Mouse (Mus musculus): ENCODE measurements around the gene Aarsd1. TPM values are rescaled to one million over a fixed set of nuclear protein-coding genes. Genes with fewer than 3 reads are reported as not detected.
A peak's percentile ranks its signal among the peaks of the same experiment; 100 is the strongest.

The Aarsd1 gene
- polyA plus RNA-seq, 1 experiment from 2014 or later: 31.0 TPM

DNA sequence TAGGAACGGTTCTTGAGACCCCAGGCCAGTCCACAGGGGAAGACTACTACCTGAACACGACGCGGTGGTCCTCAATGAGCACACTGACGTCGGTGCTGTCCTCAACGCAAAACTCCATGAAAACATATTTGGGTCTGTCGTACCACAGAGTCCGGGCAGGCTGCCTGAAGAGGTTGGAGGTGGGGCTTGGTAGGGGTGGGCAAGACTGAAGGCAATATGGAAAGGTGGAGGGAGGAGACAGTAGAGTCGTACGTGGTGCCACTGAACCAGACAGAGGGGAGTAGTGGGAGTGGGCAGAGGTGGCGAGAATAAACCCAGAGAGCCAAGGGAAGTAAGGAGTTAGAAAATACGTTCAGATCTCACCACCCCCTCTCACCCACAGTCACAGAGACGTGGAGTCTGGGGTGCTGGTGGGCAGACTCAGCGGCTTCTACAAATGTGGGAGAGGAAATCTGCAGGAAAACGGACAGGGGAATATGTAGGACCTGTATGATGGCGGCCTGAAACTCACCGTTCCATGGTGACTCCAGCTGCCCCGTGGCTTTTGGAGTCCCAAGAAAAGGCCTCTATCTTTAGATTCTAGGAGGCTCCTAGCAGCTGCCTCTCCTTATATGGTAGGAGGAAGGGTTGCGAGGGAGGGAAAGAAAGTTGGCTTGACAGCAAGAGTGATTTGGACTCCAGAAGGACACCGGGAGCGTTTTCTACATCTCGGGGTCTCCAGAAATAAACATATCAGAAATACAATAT is 6.9 kb upstream of the Aarsd1 start, which contains the start of gene Gm27029:
Gene Gm27029 (minus strand): TSS at position 692 of the 747 bp plus-strand sequence.
- no peak for ATAC-seq (ENCODE audit: low read depth)
- Histone ChIP-seq H3K9me3 (replicated peaks; ENCODE audit: control insufficient read depth, low read length) (no peaks in the 10 kb centered on the region), H3K9ac (ENCODE audit: low read depth, low read length) (peak within 1 kb of the TSS; percentile 85), H3K4me3 (ENCODE audit: low read depth, low read length) (peak within 1 kb of the TSS; percentile 95), H3K27me3 (ENCODE audit: control insufficient read depth, insufficient read depth, low read depth, low read length) (no peaks in the 10 kb centered on the region), H3K36me3 (ENCODE audit: control insufficient read depth, insufficient read depth) (no peaks in the 10 kb centered on the region), H3K27ac (ENCODE audit: low read length) (peak within 1 kb of the TSS; percentile 80), H3K4me1 (ENCODE audit: control insufficient read depth, low read depth, low read length) (peaks cover 23% of the 10 kb centered on the region), H3K4me2 (ENCODE audit: low read depth, low read length) (peak within 1 kb of the TSS; percentile 95)
- 8% methylated on average over 23 of the region's 23 CpGs for WGBS (ENCODE audit: insufficient replicate concordance)

DNA sequence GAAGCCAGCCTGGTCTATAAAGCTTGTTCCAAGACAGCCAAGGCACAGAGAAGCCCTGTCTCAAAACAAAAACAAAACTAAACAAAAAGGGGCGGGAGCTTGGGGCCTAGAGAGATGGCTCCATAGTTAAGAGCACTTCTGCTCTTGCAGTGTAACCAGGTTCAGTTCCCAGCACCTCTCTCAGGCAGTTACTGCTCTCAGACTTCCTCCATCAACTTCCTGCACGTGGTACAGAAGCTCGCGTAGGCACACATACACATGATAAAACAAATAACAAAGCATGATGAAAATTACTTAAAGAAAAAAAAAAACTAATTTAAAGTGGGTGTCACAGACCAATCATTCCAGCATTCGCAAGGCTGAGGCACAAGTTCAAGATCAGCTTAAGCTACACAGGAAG is 2.7 kb upstream of the Aarsd1 start:
- Histone ChIP-seq H3K4me3 (ENCODE audit: low read depth, low read length) (no peak overlapping the region), H3K9me3 (replicated peaks; ENCODE audit: control insufficient read depth, low read length) (no peaks in the 10 kb centered on the region), H3K27me3 (ENCODE audit: control insufficient read depth, insufficient read depth, low read depth, low read length) (no peaks in the 10 kb centered on the region), H3K9ac (ENCODE audit: low read depth, low read length) (no peak overlapping the region), H3K4me1 (ENCODE audit: control insufficient read depth, low read depth, low read length) (peaks cover 18% of the 10 kb centered on the region), H3K4me2 (ENCODE audit: low read depth, low read length) (no peak overlapping the region), H3K27ac (ENCODE audit: low read length) (no peak overlapping the region), H3K36me3 (ENCODE audit: control insufficient read depth, insufficient read depth) (no peaks in the 10 kb centered on the region)
- WGBS (ENCODE audit: insufficient replicate concordance): 61% methylated on average over 5 of the region's 5 CpGs
- no peak for ATAC-seq (ENCODE audit: low read depth)

DNA sequence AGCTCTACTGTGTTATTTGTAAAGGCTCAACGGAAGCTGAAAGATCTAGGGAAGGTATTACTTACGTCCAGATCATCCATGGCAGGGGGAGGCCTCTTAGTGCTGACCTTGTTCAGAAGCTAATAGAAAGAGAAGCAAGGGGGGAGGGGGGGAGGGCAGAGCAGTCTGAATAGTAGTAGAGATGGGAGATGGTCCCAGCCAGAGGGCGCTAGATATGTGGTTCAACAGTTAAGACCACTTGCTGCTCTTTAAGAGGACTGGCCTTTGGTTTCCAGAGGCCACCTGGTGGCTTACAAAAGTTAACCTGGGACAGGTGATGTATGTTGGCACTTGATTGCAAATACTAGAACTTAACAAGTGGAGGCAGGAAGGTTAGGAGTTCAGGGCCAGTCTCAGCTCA is 2.2 kb upstream of the Aarsd1 start:
- no peaks in the 10 kb centered on the region for H3K36me3 ChIP-seq (ENCODE audit: control insufficient read depth, insufficient read depth)
- H3K27ac ChIP-seq (ENCODE audit: low read length): no peak overlapping the region
- no peaks in the 10 kb centered on the region for H3K9me3 ChIP-seq (replicated peaks; ENCODE audit: control insufficient read depth, low read length)
- H3K4me1 ChIP-seq (ENCODE audit: control insufficient read depth, low read depth, low read length): peaks cover 16% of the 10 kb centered on the region
- H3K4me2 ChIP-seq (ENCODE audit: low read depth, low read length): no peak overlapping the region
- no peak overlapping the region for H3K9ac ChIP-seq (ENCODE audit: low read depth, low read length)
- 42% methylated on average over 3 of the region's 3 CpGs for WGBS (ENCODE audit: insufficient replicate concordance)
- ATAC-seq (ENCODE audit: low read depth): no peak
- no peak overlapping the region for H3K4me3 ChIP-seq (ENCODE audit: low read depth, low read length)
- no peaks in the 10 kb centered on the region for H3K27me3 ChIP-seq (ENCODE audit: control insufficient read depth, insufficient read depth, low read depth, low read length)

DNA sequence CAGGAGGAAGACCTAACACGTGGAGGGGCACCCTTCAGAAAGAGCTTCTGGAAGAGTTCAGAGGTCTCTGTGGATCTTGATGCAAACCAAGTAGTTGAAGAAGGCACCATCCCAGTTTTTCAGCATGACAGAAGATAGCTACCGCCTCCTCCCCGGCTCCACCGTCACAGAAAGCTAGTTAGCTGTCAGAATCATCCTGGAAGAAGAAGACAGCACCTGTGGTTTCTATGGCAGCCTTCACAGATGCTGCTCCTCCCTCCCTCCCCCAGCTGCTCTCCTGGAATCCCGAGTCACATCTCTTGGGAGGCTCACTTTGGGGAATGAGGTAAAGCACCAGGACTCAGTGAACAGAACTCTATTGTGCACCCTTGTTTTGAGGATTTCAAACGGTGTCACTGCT is 1.6 kb upstream of the Aarsd1 start:
- Histone ChIP-seq H3K4me3 (ENCODE audit: low read depth, low read length) (no peak overlapping the region), H3K4me1 (ENCODE audit: control insufficient read depth, low read depth, low read length) (peaks cover 9% of the 10 kb centered on the region), H3K9me3 (replicated peaks; ENCODE audit: control insufficient read depth, low read length) (no peaks in the 10 kb centered on the region), H3K9ac (ENCODE audit: low read depth, low read length) (no peak overlapping the region), H3K36me3 (ENCODE audit: control insufficient read depth, insufficient read depth) (no peaks in the 10 kb centered on the region), H3K27me3 (ENCODE audit: control insufficient read depth, insufficient read depth, low read depth, low read length) (no peaks in the 10 kb centered on the region), H3K27ac (ENCODE audit: low read length) (no peak overlapping the region), H3K4me2 (ENCODE audit: low read depth, low read length) (no peak overlapping the region)
- ATAC-seq (ENCODE audit: low read depth): no peak
- 67% methylated on average over 6 of the region's 6 CpGs for WGBS (ENCODE audit: insufficient replicate concordance)

DNA sequence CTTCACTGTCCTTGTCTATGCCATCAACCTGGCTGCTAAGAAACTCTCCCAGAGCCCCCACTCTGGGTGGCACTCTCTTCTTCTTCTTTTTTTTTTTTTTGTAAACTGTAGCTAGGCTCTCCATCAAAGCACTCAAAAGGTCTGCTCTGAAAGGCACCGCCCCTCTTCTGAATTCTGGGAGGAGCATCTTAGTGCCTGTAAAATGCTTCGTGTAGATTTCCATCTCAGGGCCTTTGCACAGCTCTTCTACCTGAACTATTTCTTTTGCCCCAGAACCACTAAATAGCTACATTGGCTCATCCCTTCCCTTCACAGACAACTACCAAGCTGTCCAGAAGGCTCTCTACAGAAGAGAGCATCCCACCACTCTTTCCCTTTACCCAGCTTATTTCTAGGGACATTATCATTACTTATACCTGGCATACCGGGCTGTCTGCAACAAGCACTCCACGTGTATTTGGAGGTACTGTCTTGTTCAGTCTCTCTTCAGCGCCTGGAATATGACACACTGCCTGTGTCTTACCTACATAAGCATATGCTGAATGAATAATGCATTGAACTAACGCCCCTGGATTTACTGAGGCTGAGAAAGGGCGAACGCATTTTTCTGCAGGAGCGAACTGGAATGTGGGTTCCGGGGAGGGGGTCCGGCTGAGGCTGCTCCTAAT is 848 bp downstream of the Aarsd1 start:
- Histone ChIP-seq H3K9ac (ENCODE audit: low read depth, low read length) (peak overlapping the region; percentile 84), H3K4me1 (ENCODE audit: control insufficient read depth, low read depth, low read length) (peaks cover 8% of the 10 kb centered on the region), H3K4me2 (ENCODE audit: low read depth, low read length) (peak overlapping the region; percentile 85), H3K4me3 (ENCODE audit: low read depth, low read length) (peak overlapping the region; percentile 88), H3K9me3 (replicated peaks; ENCODE audit: control insufficient read depth, low read length) (no peaks in the 10 kb centered on the region), H3K27ac (ENCODE audit: low read length) (peak overlapping the region; percentile 32; the same call in 1 of the 2 replicates), H3K36me3 (ENCODE audit: control insufficient read depth, insufficient read depth) (peaks cover 3% of the 10 kb centered on the region), H3K27me3 (ENCODE audit: control insufficient read depth, insufficient read depth, low read depth, low read length) (no peaks in the 10 kb centered on the region)
- peak; percentile 46; the same call in 1 of the 2 replicates for ATAC-seq (ENCODE audit: low read depth)
- WGBS (ENCODE audit: insufficient replicate concordance): under 1% methylated on average over 11 of the region's 11 CpGs

DNA sequence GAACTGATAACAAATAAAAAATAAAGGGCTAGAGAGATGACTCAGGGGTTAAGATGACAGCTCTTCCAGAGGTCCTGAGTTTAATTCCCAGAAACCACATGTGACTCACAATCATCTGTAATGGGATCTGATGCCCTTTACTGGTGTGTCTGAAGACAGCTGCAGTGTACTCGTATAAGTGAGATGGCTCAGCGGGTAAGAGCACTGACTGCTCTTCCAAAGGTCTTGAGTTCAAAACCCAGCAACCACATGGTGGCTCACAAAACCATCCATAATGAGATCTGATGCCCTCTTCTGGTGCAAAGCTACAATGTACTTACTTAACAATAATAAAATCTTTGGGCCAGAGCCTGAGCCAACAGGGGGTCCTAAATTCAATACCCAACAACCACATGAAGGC is 2.1 kb downstream of the Aarsd1 start:
- H3K4me3 ChIP-seq (ENCODE audit: low read depth, low read length): no peak overlapping the region
- no peaks in the 10 kb centered on the region for H3K27me3 ChIP-seq (ENCODE audit: control insufficient read depth, insufficient read depth, low read depth, low read length)
- WGBS (ENCODE audit: insufficient replicate concordance): 75% methylated on average over 2 of the region's 2 CpGs
- peaks cover 6% of the 10 kb centered on the region for H3K36me3 ChIP-seq (ENCODE audit: control insufficient read depth, insufficient read depth)
- H3K4me1 ChIP-seq (ENCODE audit: control insufficient read depth, low read depth, low read length): peaks cover 8% of the 10 kb centered on the region
- H3K9ac ChIP-seq (ENCODE audit: low read depth, low read length): no peak overlapping the region
- no peaks in the 10 kb centered on the region for H3K9me3 ChIP-seq (replicated peaks; ENCODE audit: control insufficient read depth, low read length)
- ATAC-seq (ENCODE audit: low read depth): no peak
- no peak overlapping the region for H3K27ac ChIP-seq (ENCODE audit: low read length)
- H3K4me2 ChIP-seq (ENCODE audit: low read depth, low read length): no peak overlapping the region

DNA sequence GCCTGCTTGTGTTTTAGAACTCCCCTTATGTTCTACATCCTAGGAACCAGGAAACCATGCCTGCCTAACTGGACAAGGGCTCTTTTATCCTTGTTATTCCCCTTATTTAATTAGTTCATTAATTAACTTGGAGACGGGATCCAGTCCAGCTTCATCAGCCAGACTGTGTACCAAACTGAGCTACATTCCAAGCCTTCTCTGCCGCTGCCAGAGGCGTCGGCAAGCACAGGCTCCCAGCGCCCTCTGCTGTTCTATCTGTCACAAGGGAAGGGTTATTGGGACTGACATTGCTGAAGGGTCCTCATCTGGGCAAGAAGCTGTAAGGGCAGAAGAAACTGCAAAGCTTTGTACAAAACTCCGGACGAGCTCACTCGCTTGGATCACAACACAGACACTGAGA is 22.3 kb downstream of the Aarsd1 start:
- H3K9me3 ChIP-seq (replicated peaks; ENCODE audit: control insufficient read depth, low read length): no peaks in the 10 kb centered on the region
- no peak overlapping the region for H3K4me3 ChIP-seq (ENCODE audit: low read depth, low read length)
- H3K27me3 ChIP-seq (ENCODE audit: control insufficient read depth, insufficient read depth, low read depth, low read length): no peaks in the 10 kb centered on the region
- no peak overlapping the region for H3K9ac ChIP-seq (ENCODE audit: low read depth, low read length)
- H3K4me1 ChIP-seq (ENCODE audit: control insufficient read depth, low read depth, low read length): no peaks in the 10 kb centered on the region
- H3K4me2 ChIP-seq (ENCODE audit: low read depth, low read length): no peak overlapping the region
- no peak overlapping the region for H3K27ac ChIP-seq (ENCODE audit: low read length)
- WGBS (ENCODE audit: insufficient replicate concordance): 3% methylated on average over 8 of the region's 8 CpGs
- H3K36me3 ChIP-seq (ENCODE audit: control insufficient read depth, insufficient read depth): no peaks in the 10 kb centered on the region
- ATAC-seq (ENCODE audit: low read depth): no peak

DNA sequence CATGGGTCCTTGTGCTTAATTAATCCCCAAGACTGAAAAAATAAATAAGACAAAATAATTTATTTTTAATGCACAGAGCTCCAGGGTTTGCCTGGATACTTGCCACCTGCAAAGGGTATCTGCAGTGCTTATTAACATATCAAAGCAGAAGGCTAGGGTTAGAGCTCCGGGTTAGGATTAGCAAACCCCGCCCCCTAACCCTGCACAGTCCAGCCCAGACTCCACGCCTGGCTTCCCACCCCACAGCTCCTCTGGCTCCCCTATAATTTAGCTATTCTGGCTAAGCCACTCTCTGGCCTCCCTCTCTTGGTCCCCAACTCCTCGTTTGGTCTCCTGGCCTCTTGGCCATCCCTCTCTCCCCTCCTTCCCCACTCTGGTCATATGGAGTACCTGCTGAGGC is 35.6 kb downstream of the Aarsd1 start:
- no peaks in the 10 kb centered on the region for H3K4me1 ChIP-seq (ENCODE audit: control insufficient read depth, low read depth, low read length)
- no peak overlapping the region for H3K9ac ChIP-seq (ENCODE audit: low read depth, low read length)
- no peak overlapping the region for H3K4me2 ChIP-seq (ENCODE audit: low read depth, low read length)
- no peaks in the 10 kb centered on the region for H3K27me3 ChIP-seq (ENCODE audit: control insufficient read depth, insufficient read depth, low read depth, low read length)
- H3K27ac ChIP-seq (ENCODE audit: low read length): no peak overlapping the region
- ATAC-seq (ENCODE audit: low read depth): no peak
- no peaks in the 10 kb centered on the region for H3K36me3 ChIP-seq (ENCODE audit: control insufficient read depth, insufficient read depth)
- no peak overlapping the region for H3K4me3 ChIP-seq (ENCODE audit: low read depth, low read length)
- H3K9me3 ChIP-seq (replicated peaks; ENCODE audit: control insufficient read depth, low read length): no peaks in the 10 kb centered on the region
- WGBS (ENCODE audit: insufficient replicate concordance): 34% methylated on average over 4 of the region's 4 CpGs

DNA sequence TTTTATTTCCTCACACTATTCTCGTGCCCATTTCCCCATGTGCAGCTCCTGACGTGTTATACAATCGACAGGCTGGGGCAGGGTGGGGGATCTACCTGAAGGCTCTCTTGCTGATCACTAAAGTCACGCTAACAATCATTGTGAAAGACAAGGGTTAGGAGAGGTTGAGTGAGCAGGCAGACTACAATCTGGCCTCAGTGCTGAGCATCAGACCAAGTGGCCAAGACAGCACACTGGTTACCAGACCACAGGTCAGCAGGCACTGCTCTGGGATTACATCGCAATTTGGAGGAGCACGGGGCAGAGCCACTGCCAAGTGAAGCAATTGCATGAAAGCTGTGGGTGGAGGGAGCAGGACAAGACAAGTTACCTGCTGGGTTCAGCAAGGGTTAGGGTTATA is 38.5 kb downstream of the Aarsd1 start:
- Histone ChIP-seq H3K9me3 (replicated peaks; ENCODE audit: control insufficient read depth, low read length) (no peaks in the 10 kb centered on the region), H3K9ac (ENCODE audit: low read depth, low read length) (no peak overlapping the region), H3K36me3 (ENCODE audit: control insufficient read depth, insufficient read depth) (no peaks in the 10 kb centered on the region), H3K4me1 (ENCODE audit: control insufficient read depth, low read depth, low read length) (no peaks in the 10 kb centered on the region), H3K27ac (ENCODE audit: low read length) (no peak overlapping the region), H3K4me2 (ENCODE audit: low read depth, low read length) (no peak overlapping the region), H3K27me3 (ENCODE audit: control insufficient read depth, insufficient read depth, low read depth, low read length) (no peaks in the 10 kb centered on the region), H3K4me3 (ENCODE audit: low read depth, low read length) (no peak overlapping the region)
- 50% methylated on average over 6 of the region's 6 CpGs for WGBS (ENCODE audit: insufficient replicate concordance)
- peak; percentile 24; the same call in 1 of the 2 replicates for ATAC-seq (ENCODE audit: low read depth)
